Mouse (Mus musculus) subcutaneous adipose tissue, adult 2 months (tissue): Measurements from ENCODE around the gene Ccndbp1. TPM values are rescaled to one million over a fixed set of nuclear protein-coding genes. Genes with fewer than 3 reads are reported as not detected.

Experiments
- polyA plus RNA-seq: library from polyadenylated mRNA; depleted of rRNA; stranded (reverse); fragments of >200 nt; gene quantifications from 2 replicates; pipeline ENCODE4 v1.2.3, GENCODE M21; 2012; ENCODE audit warnings: low replicate concordance; rRNA removed

Gene Ccndbp1
- polyA plus RNA-seq = 28.4 and 30.7 TPM in 2 replicates

GRCm38 (mm10) chr2:121007925-121008663, at the start of gene Ccndbp1:
Gene Ccndbp1, plus strand, starts transcription at chr2:121008403.

GRCm38 (mm10) chr2:120970559-120971080, 37.6 kb upstream of the Ccndbp1 start, which contains the start of gene Ubr1:
Gene Ubr1, minus strand, starts transcription at chr2:120970715.

GRCm38 (mm10) chr2:120976990-120977925, 30.9 kb upstream of the Ccndbp1 start, which contains the start of gene Tmem62:
Gene Tmem62, plus strand, starts transcription at chr2:120977017.

GRCm38 (mm10) chr2:121036733-121037341, 28.6 kb downstream of the Ccndbp1 start, which contains the start of gene Epb42:
Gene Epb42, minus strand, starts transcription at chr2:121037072.

Other genes with a start within 250 kb of the Ccndbp1 start
- gene Cdan1, start 158.3 kb upstream of the Ccndbp1 start, polyA plus RNA-seq = 21.4 and 28.8 TPM in 2 replicates
- 2.0 and 6.1 TPM in 2 replicates for gene Ttbk2, start 157.8 kb upstream of the Ccndbp1 start, polyA plus RNA-seq
- gene Ubr1, start 37.7 kb upstream of the Ccndbp1 start, polyA plus RNA-seq = 23.8 and 37.9 TPM in 2 replicates
- gene Tmem62, start 31.4 kb upstream of the Ccndbp1 start, polyA plus RNA-seq = 8.6 and 8.7 TPM in 2 replicates
- 0.11 and 0.14 TPM in 2 replicates for gene Epb42, start 28.7 kb downstream of the Ccndbp1 start, polyA plus RNA-seq
- gene Tgm5, start 77.4 kb downstream of the Ccndbp1 start, polyA plus RNA-seq = 0.44 TPM in 1 of 2 replicates, not detected in the other
- gene Tgm7, start 101.4 kb downstream of the Ccndbp1 start, polyA plus RNA-seq = 0.06 and 0.13 TPM in 2 replicates
- gene Adal, start 132.0 kb downstream of the Ccndbp1 start, polyA plus RNA-seq = 4.3 and 6.7 TPM in 2 replicates
- gene Lcmt2, start 132.2 kb downstream of the Ccndbp1 start, polyA plus RNA-seq = 6.6 and 11.4 TPM in 2 replicates
- gene Tubgcp4, start 162.3 kb downstream of the Ccndbp1 start, polyA plus RNA-seq = 27.3 and 41.4 TPM in 2 replicates
- gene Zscan29, start 162.7 kb downstream of the Ccndbp1 start, polyA plus RNA-seq = 3.1 and 5.1 TPM in 2 replicates